Mouse (Mus musculus) small intestine, adult 2 months (tissue): ENCODE data around the gene Sorl1.

Source experiments
- CTCF ChIP-seq: fragments of 200-500 bp; IDR thresholded peaks from 2 replicates; pipeline ENCODE4 v1.5.1; 2012; ENCODE audit warnings: low read depth, mild to moderate bottlenecking, control low read depth, inconsistent platforms, low read length, moderate library complexity, mixed read lengths; ENCODE audit not compliant: insufficient replicate concordance, insufficient read length; ENCODE audit errors: extremely low read depth
- POLR2A ChIP-seq: fragments of 200-500 bp; IDR thresholded peaks from 2 replicates; pipeline ENCODE4 v1.6.1; 2012; ENCODE audit warnings: low read depth, mild to moderate bottlenecking, control low read depth, inconsistent platforms, low read length, moderate library complexity

- TF ChIP-seq CTCF (no peak), POLR2A (no peak)
These were observed 77.8 kb downstream of the Sorl1 start for GRCm38 (mm10) chr9:42046248-42046647.
